Mouse (Mus musculus): ENCODE measurements at regions not wholly inside any gene's neighbourhood (a gene's known extent, or its start where the extent isn't known, plus 50 kb on each side); places are given as distances from the start of the nearest gene placed in this dataset.

- DNase-seq (ENCODE audit: low spot score): no peak
These were observed 170.9 kb downstream of the Fam169b start for GRCm38 (mm10) chr7:68444426-68445095.

GRCm38 (mm10) chr7:68440661-68441150, 167.1 kb downstream of the Fam169b start:
- DNase-seq (ENCODE audit: low spot score): no peak

- no peak for DNase-seq (ENCODE audit: low spot score)
These were observed 155.3 kb downstream of the Fam169b start for GRCm38 (mm10) chr7:68428946-68429345.

- DNase-seq (ENCODE audit: low spot score): no peak
These were observed 142.3 kb downstream of the Fam169b start for GRCm38 (mm10) chr7:68415890-68416289.

DNA sequence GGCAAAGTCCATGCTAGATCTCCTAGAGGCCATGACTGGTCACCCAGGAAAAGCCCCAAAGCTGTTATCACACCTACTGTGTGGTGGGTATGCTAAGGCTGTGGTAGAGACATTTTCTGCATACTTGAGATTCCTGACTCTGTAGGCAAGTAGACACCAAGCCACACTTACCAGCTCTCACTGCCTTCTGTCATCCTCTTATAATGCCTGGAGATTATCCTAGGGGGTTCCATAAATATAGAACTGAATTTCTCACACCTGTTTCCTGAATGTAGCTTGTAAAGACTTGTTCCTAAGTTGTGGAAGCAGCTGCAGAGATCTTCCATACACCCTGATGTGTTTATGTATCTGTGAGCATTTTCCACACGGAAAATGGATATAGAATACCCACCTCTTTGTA, 139.1 kb downstream of the Fam169b start:
- DNase-seq (ENCODE audit: low spot score): no peak

All from urinary bladder, postnatal 10 days (tissue).